Mouse (Mus musculus) kidney, embryonic 16.5 days (tissue): ENCODE data around the gene Gpr61. TPM values are rescaled to one million over a fixed set of nuclear protein-coding genes. Genes with fewer than 3 reads are reported as not detected.
A peak's percentile ranks its signal among the peaks of the same experiment; 100 is the strongest.

Experiments used
- ATAC-seq: fragments of 200-750 bp; cut with Nextera tagmentation; 2 replicates; pipeline ENCODE4 v1.8.0; 2017; ENCODE audit warnings: moderate TSS enrichment; ENCODE audit not compliant: low FRiP score, low TSS enrichment
- H3K27ac ChIP-seq: fragments of 300-500 bp; sonication (generic); 2 replicates; pipeline ENCODE4 v1.5.1; 2014; ENCODE audit warnings: low read length
- H3K27me3 ChIP-seq: fragments of 300-500 bp; sonication (generic); 2 replicates; pipeline ENCODE4 v1.6.1; 2014; ENCODE audit warnings: low read length, control low read depth, mixed read lengths; ENCODE audit not compliant: insufficient read depth
- H3K36me3 ChIP-seq: fragments of 300-500 bp; sonication (generic); 2 replicates; pipeline ENCODE4 v1.6.1; 2014; ENCODE audit warnings: low read length, control low read depth, mixed read lengths; ENCODE audit not compliant: insufficient read depth
- H3K4me1 ChIP-seq: fragments of 300-500 bp; sonication (generic); 2 replicates; pipeline ENCODE4 v1.6.1; 2014; ENCODE audit warnings: low read length, control low read depth, mixed read lengths; ENCODE audit not compliant: insufficient read depth
- H3K4me2 ChIP-seq: fragments of 300-500 bp; sonication (generic); replicated peaks from 2 replicates; pipeline ENCODE4 v1.6.1; 2014; ENCODE audit warnings: low read depth, low read length
- H3K4me3 ChIP-seq: fragments of 300-500 bp; sonication (generic); 2 replicates; pipeline ENCODE4 v1.5.1; 2014; ENCODE audit warnings: mild to moderate bottlenecking, low read length
- H3K9ac ChIP-seq: fragments of 300-500 bp; sonication (generic); replicated peaks from 2 replicates; pipeline ENCODE4 v1.6.1; 2014; ENCODE audit warnings: low read length
- H3K9me3 ChIP-seq: fragments of 300-500 bp; sonication (generic); 2 replicates; pipeline ENCODE4 v1.6.1; 2016; ENCODE audit warnings: low read length, control low read depth
- WGBS: fragments of 180-500 bp; shearing (Covaris S2); extraction: QIAGEN DNeasy Blood & Tissue Kit; methylation state at CpG from one replicate; pipeline ENCODE4 v1.1.7; 2014; 5-methylcytosine and 5-hydroxymethylcytosine counted together
- polyA plus RNA-seq: library from polyadenylated mRNA; unstranded; fragments of >200 nt; fragmentation: Nextera tagmentation; extraction: Ambion mirVana; gene quantifications from 2 replicates; pipeline ENCODE4 v1.2.1, GENCODE M21; 2015

Gene Gpr61
- polyA plus RNA-seq, 1 experiment from 2014 or later: 0.06 TPM

- H3K4me1 ChIP-seq: peaks cover 5% of the 10 kb centered on the region; the same call in 1 of the 2 replicates
- no peak overlapping the region for H3K4me2 ChIP-seq
- H3K9me3 ChIP-seq: no peaks in the 10 kb centered on the region
- no peaks in the 10 kb centered on the region; the same call in 1 of the 2 replicates for H3K27me3 ChIP-seq
- H3K4me3 ChIP-seq: no peak overlapping the region
- no peak overlapping the region for H3K27ac ChIP-seq
- no peaks in the 10 kb centered on the region for H3K36me3 ChIP-seq
- H3K9ac ChIP-seq: no peak overlapping the region
- WGBS: 44% methylated on average over 2 of the region's 2 CpGs
- no peak for ATAC-seq
These were observed 25.8 kb upstream of the Gpr61 start for GRCm38 (mm10) chr3:108180514-108180913.

DNA sequence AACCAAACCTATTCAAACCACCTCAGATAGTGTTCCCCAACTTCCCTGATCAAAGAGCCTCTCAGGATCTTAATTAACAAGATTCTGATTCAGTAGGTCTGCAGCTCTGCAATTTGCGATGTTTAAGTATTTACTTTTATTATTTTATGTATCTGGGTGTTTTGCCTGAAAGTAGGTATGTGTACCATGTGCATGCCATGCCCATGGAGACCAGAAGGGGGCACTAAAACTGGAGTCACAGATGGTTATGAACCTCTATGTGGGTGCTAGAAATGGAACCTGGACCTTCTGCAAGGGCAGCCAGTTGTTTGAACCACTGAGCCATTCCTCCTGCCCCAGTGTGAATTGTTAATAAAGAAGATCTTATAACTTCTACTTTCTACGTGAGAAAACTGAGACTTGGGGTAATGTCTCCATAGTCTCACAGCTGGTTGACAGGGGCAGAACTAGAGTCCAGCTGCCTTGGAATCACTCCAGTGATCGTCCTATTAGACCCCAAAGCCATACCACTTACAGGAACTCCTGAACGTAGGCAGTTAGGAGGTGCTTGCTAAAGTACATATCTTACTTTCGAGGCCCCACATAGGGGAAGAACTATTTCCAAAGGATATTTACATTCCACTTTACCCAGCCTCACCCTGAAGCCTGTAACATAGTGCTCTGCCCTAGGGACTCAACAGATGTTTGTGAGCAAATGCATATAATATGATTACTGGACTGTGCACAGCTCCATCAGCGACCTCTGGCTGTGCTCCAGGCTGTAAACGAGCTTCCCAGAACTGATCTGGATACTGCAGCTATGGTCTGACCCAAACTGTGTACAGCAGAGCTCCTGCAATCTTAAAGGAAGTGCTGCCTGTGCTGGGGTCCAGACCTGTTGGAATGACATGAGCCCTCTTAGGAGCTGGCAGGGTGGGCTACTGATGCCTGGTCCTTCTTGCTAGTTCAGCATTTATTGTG is 24.4 kb upstream of the Gpr61 start:
- no peak overlapping the region for H3K4me3 ChIP-seq
- H3K27me3 ChIP-seq: no peaks in the 10 kb centered on the region
- ATAC-seq: no peak; the same call in 1 of the 2 replicates
- H3K9ac ChIP-seq: no peak overlapping the region
- H3K36me3 ChIP-seq: no peaks in the 10 kb centered on the region
- H3K4me2 ChIP-seq: no peak overlapping the region
- H3K9me3 ChIP-seq: no peaks in the 10 kb centered on the region
- no peak overlapping the region for H3K27ac ChIP-seq
- WGBS: 66% methylated on average over 7 of the region's 7 CpGs
- peaks cover 16% of the 10 kb centered on the region for H3K4me1 ChIP-seq

GRCm38 (mm10) chr3:108174672-108175531 is 20.2 kb upstream of the Gpr61 start:
- Histone ChIP-seq H3K9ac (no peak overlapping the region), H3K27ac (no peak overlapping the region), H3K27me3 (no peaks in the 10 kb centered on the region), H3K4me1 (peaks cover 16% of the 10 kb centered on the region), H3K9me3 (no peaks in the 10 kb centered on the region), H3K4me2 (peak overlapping the region; percentile 12), H3K4me3 (no peak overlapping the region), H3K36me3 (no peaks in the 10 kb centered on the region)
- WGBS: 17% methylated on average over 14 of the region's 14 CpGs
- ATAC-seq: peak; percentile 63; the same call in 1 of the 2 replicates

DNA sequence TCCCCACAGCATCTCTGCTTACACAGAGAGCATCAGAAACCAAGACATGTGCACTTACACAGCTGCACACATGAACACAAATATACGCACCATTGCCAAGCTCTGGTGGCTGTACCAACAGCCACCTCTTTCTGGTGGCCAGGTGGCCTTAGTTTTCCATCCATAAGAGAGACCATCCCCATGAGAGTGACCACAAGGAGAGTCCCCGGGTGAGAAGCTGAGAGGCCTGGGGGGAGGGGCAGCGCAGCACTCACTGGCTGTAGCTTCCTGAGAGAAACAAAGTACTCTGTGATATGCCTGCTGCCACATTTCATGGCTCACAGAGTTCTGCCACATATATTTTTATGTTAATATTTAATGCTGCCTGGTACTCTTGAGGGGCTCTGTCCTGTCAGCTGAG is 14.5 kb upstream of the Gpr61 start:
- Histone ChIP-seq H3K4me2 (no peak overlapping the region), H3K9me3 (no peaks in the 10 kb centered on the region), H3K27me3 (peaks cover 8% of the 10 kb centered on the region; the same call in 1 of the 2 replicates), H3K4me1 (peaks cover 39% of the 10 kb centered on the region), H3K36me3 (no peaks in the 10 kb centered on the region), H3K27ac (no peak overlapping the region), H3K4me3 (no peak overlapping the region), H3K9ac (no peak overlapping the region)
- 41% methylated on average over 3 of the region's 3 CpGs for WGBS
- no peak for ATAC-seq

DNA sequence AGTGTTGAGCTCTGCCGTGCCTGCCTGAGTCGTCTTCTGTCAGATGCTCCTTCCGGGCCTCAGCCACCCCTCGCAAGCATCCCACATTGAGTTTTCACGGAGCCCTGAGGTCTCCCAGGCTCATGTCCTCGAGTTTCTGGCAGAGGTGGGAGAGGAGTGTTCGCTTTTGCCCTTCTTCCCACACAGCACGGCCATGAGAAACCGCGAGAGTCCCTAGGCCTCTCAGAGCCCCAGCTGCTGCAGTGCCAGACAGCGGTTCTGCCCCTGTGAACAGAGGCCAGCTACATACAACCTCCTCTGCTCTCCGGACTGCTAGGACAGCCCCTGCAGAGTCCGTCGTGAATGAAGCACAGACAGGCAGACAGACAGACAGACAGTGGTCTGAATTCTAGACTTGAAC is 12.8 kb upstream of the Gpr61 start:
- Histone ChIP-seq H3K4me3 (no peak overlapping the region), H3K4me2 (no peak overlapping the region), H3K4me1 (peaks cover 39% of the 10 kb centered on the region), H3K27ac (peak overlapping the region; percentile 81), H3K27me3 (peaks cover 8% of the 10 kb centered on the region; the same call in 1 of the 2 replicates), H3K9ac (peak overlapping the region; percentile 44; the same call in 1 of the 2 replicates), H3K9me3 (no peaks in the 10 kb centered on the region), H3K36me3 (no peaks in the 10 kb centered on the region)
- 24% methylated on average over 14 of the region's 14 CpGs for WGBS
- ATAC-seq: no peak

- Histone ChIP-seq H3K4me2 (0 out of 2 replicates have a peak overlapping the region, but pooled peaks have one; percentile 5), H3K4me3 (no peak overlapping the region), H3K27me3 (peaks cover 8% of the 10 kb centered on the region; the same call in 1 of the 2 replicates), H3K9me3 (no peaks in the 10 kb centered on the region), H3K9ac (no peak overlapping the region), H3K36me3 (no peaks in the 10 kb centered on the region), H3K27ac (peak overlapping the region; percentile 81), H3K4me1 (peaks cover 39% of the 10 kb centered on the region)
- ATAC-seq: peak; percentile 71
- 4% methylated on average over 9 of the region's 11 CpGs for WGBS
These were observed 12.0 kb upstream of the Gpr61 start for GRCm38 (mm10) chr3:108166486-108167211.

DNA sequence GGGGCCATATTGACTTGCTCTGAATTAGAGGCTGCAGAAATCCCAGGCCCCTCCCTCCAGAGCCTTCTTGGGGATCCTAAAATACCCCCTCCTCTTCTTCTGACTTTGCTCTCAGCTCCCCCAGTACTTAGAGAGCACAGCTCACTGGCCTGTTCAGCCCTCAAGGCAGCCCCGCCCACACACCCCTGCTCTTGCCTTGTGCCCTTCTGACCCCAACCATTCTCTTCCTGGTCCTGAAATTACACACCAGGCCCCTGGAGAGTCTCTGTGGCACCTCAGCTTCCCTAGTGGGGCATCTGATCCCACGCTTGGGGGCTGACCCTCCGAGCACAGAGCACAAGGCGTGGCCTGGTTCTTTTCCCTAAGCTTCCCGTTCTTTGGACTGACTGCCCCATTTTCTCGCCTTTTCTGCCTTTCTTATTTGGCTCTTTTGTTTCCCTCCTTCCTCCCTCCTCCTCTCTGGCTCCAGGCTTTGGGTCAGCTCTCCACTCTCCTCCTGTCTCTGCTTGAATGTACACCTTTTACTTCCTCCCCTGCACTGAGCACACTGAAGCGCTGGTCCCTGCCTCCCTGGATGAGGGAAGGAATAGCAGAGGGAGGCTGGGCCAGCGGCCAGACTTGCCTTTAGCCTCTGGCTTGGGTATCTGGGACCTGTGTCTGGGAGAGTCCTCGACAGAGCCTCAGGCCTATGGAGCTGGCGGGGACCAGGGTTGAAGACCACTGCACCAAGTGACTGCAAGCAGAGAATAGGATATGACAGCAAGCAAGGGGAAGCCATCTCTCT is 11.0 kb upstream of the Gpr61 start:
- peaks cover 39% of the 10 kb centered on the region for H3K4me1 ChIP-seq
- H3K27me3 ChIP-seq: peaks cover 8% of the 10 kb centered on the region; the same call in 1 of the 2 replicates
- no peaks in the 10 kb centered on the region for H3K9me3 ChIP-seq
- H3K9ac ChIP-seq: peak overlapping the region; percentile 42; the same call in 1 of the 2 replicates
- WGBS: 24% methylated on average over 10 of the region's 10 CpGs
- H3K4me2 ChIP-seq: 0 out of 2 replicates have a peak overlapping the region, but pooled peaks have one; percentile 49
- H3K36me3 ChIP-seq: no peaks in the 10 kb centered on the region
- H3K4me3 ChIP-seq: no peak overlapping the region
- peak overlapping the region; percentile 81 for H3K27ac ChIP-seq
- ATAC-seq: peak; percentile 55

DNA sequence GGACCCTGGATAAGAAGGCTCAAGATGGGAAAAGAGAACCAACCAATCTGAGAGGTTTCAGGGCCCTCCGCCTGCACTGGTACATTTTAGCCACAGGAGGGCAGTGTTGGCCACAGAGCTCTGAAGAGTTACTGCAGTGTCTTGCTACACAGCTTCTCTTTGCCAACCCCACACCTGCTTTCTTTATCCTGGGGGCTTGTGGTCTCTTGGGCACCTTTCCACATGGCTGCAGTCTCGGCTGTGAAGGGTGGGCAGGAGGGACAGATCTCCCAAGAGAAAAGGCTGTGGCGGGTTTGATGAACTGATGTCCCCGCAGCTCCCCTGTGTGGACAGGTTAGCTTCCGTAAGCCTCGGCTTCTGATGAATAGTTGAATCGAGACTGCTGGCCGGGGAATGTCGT is 10.1 kb upstream of the Gpr61 start:
- Histone ChIP-seq H3K27me3 (peaks cover 8% of the 10 kb centered on the region; the same call in 1 of the 2 replicates), H3K27ac (no peak overlapping the region), H3K4me3 (peak overlapping the region; percentile 25), H3K4me2 (peak overlapping the region; percentile 49), H3K4me1 (peaks cover 39% of the 10 kb centered on the region), H3K9me3 (no peaks in the 10 kb centered on the region), H3K9ac (peak overlapping the region; percentile 24; the same call in 1 of the 2 replicates), H3K36me3 (no peaks in the 10 kb centered on the region)
- 16% methylated on average over 9 of the region's 9 CpGs for WGBS
- ATAC-seq: no peak; the same call in 1 of the 2 replicates
